In the genomic region with DNA sequence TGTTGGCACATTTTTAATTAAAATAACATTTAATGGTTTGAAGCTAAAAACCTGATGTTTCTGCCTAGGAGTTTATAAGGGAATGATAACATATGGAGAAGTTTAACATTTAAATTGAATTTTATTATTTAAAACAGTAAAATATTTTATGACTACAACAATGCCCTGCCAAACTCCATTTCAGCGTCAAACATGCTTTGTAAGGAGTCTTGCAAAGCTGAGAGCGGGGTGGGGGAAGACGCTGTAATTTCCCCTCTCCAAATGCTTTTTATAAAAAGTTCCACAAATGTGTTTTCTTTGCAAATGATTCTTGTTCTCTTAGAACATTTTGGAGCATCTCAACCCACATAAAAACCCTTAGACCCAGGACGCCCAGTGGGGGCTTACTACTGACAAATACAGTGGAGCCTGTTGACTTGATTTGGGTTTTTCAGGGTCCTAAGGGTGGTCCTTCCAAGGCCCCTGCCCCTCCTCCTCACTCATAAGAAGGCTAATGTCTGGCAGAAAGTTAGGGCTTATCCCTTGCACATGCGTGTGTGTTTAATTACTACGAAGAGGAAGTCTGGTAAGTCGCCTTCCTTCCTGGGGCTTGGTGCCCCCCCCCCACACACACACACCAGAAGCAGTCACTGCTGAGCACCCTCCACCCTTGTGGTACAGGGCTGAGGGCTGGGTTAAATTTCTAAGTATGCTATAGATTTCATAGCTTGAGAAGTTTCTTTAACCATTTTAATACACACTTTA, we compare ENCODE assay signal across 21 mouse cellular contexts.
A peak's percentile ranks its signal among the peaks of the same experiment; 100 is the strongest.
DNase-seq lines count a peak whose midpoint lies in the region.
"Had no signal": no experiment of that assay in that cellular context is flagged by ENCODE, and none has a peak within 500 bp of the region (broad histone marks: within the 10 kb centered on the region; RNA-seq: fewer than 3 reads in every experiment).

No protein-coding gene starts in this region.

- H3K9me3 ChIP-seq in embryonic facial prominence, embryonic 10.5 days = no peaks in the 10 kb centered on the region
- H3K9me3 ChIP-seq in limb, embryonic 10.5 days (replicated peaks) = no peaks in the 10 kb centered on the region
- H3K9me3 ChIP-seq: heart, embryonic 15.5 days; intestine, embryonic 15.5 days; kidney, embryonic 15.5 days had no signal

- H3K27ac ChIP-seq in embryonic facial prominence, embryonic 10.5 days (replicated peaks) = peak overlapping the region; percentile 57; the same call in 1 of the 2 replicates
- peak overlapping the region; percentile 31 for H3K27ac ChIP-seq in limb, embryonic 10.5 days
- H3K27ac ChIP-seq: gastrocnemius, adult 2 months; heart, embryonic 15.5 days; hindbrain, embryonic 14.5 days; intestine, embryonic 15.5 days; kidney, embryonic 15.5 days; stomach, postnatal 0 days had no signal

- peaks cover 39% of the 10 kb centered on the region for H3K4me1 ChIP-seq in embryonic facial prominence, embryonic 10.5 days
- peaks cover 45% of the 10 kb centered on the region for H3K4me1 ChIP-seq in limb, embryonic 10.5 days
- H3K4me1 ChIP-seq: heart, embryonic 15.5 days; intestine, embryonic 15.5 days had no signal

- no peaks in the 10 kb centered on the region for H3K27me3 ChIP-seq in embryonic facial prominence, embryonic 10.5 days (replicated peaks; ENCODE audit: low read depth, poor library complexity, severe bottlenecking)
- no peaks in the 10 kb centered on the region for H3K27me3 ChIP-seq in limb, embryonic 10.5 days (ENCODE audit: low read depth, poor library complexity, severe bottlenecking)
- H3K27me3 ChIP-seq: intestine, embryonic 15.5 days; kidney, embryonic 15.5 days had no signal

- WGBS in embryonic facial prominence, embryonic 10.5 days = 64% methylated on average over 7 of the region's 7 CpGs
- 55% methylated on average over 7 of the region's 7 CpGs for WGBS in limb, embryonic 10.5 days

- DNase-seq in spleen, adult 18-20 months = peak; percentile 27 to 32
- no peak for DNase-seq in spleen, adult 12 weeks (ENCODE audit: low spot score)
- DNase-seq in embryonic facial prominence, embryonic 10.5 days (ENCODE audit: low spot score) = no peak
- no peak for DNase-seq in limb, embryonic 10.5 days (ENCODE audit: low spot score)
- DNase-seq in naive thymus-derived CD4-positive, alpha-beta T cell, adult 2 months (ENCODE audit: low read depth) = peak; percentile 6
- no peak for DNase-seq in left cerebral cortex, postnatal 10 days (ENCODE audit: extremely low spot score in 1 of 2, low spot score in 2 of 2)
- DNase-seq in frontal cortex, adult 2 months (ENCODE audit: extremely low spot score in 1 of 2, low spot score in 1 of 2) = no peak
- no peak for DNase-seq in ovary, adult 18-20 months (ENCODE audit: low spot score)
- DNase-seq: adrenal gland, postnatal 10 days; cerebellum, adult 11-12 months; cerebellum, postnatal 36 days; gastrocnemius, adult 2 months; heart, adult 11 months; liver; liver, postnatal 0 days; retina, postnatal 1 day had no signal

- intact Hi-C loops in left cerebral cortex, postnatal 10 days (cut with DNase I) = no loop called here

- no peak overlapping the region for H3K4me3 ChIP-seq in embryonic facial prominence, embryonic 10.5 days
- no peak overlapping the region for H3K4me3 ChIP-seq in limb, embryonic 10.5 days
- H3K4me3 ChIP-seq: gastrocnemius, adult 2 months; heart, embryonic 15.5 days; intestine, embryonic 15.5 days; kidney, embryonic 15.5 days had no signal

- peaks cover 60% of the 10 kb centered on the region for H3K36me3 ChIP-seq in embryonic facial prominence, embryonic 10.5 days (replicated peaks)
- H3K36me3 ChIP-seq in limb, embryonic 10.5 days = peaks cover 59% of the 10 kb centered on the region
- H3K36me3 ChIP-seq: heart, embryonic 15.5 days; intestine, embryonic 15.5 days had no signal

Comparison
In these comparisons a context has a peak if more than half of its experiments do, and no peak if none do; other contexts are left out.
1. DNase-seq: peak in spleen, adult 18-20 months (2 of 2) and naive thymus-derived CD4-positive, alpha-beta T cell, adult 2 months (single experiment); none in spleen, adult 12 weeks (single experiment), embryonic facial prominence, embryonic 10.5 days (single experiment), limb, embryonic 10.5 days (single experiment), left cerebral cortex, postnatal 10 days (0 of 2), frontal cortex, adult 2 months (0 of 2) and ovary, adult 18-20 months (single experiment).